Mouse (Mus musculus) limb, embryonic 10.5 days (tissue): ENCODE data around the gene Zfp467. TPM values are rescaled to one million over a fixed set of nuclear protein-coding genes. Genes with fewer than 3 reads are reported as not detected.

ENCODE experiments used
- DNase-seq: peaks from one replicate; pipeline ENCODE4 v3.0.0-alpha.2; 2017; ENCODE audit warnings: low spot score
- H3K27ac ChIP-seq: fragments of 300-500 bp; sonication (generic); 2 replicates; pipeline ENCODE4 v1.5.1; 2016; ENCODE audit warnings: mild to moderate bottlenecking
- H3K27me3 ChIP-seq: fragments of 300-500 bp; sonication (generic); 2 replicates; pipeline ENCODE4 v1.6.1; 2016; ENCODE audit warnings: low read depth, mild to moderate bottlenecking; ENCODE audit not compliant: poor library complexity, severe bottlenecking
- H3K36me3 ChIP-seq: fragments of 300-500 bp; sonication (generic); 2 replicates; pipeline ENCODE4 v1.6.1; 2016; ENCODE audit warnings: mild to moderate bottlenecking, moderate library complexity
- H3K4me1 ChIP-seq: fragments of 300-500 bp; sonication (generic); 2 replicates; pipeline ENCODE4 v1.6.1; 2016
- H3K4me3 ChIP-seq: fragments of 300-500 bp; sonication (generic); 2 replicates; pipeline ENCODE4 v1.5.1; 2016; ENCODE audit warnings: mild to moderate bottlenecking, moderate library complexity
- H3K9me3 ChIP-seq: fragments of 300-500 bp; sonication (generic); replicated peaks from 2 replicates; pipeline ENCODE4 v1.6.1; 2016; ENCODE audit warnings: mild to moderate bottlenecking
- WGBS: fragments of 180-500 bp; shearing (Covaris S2); methylation state at CpG from one replicate; pipeline ENCODE4 v1.1.7; 2016; 5-methylcytosine and 5-hydroxymethylcytosine counted together
- microRNA-seq: library from miRNA; unstranded; fragments of <30 nt; microRNA quantifications from one replicate; pipeline ENCODE4, GENCODE M21; 2017
- polyA plus RNA-seq: library from polyadenylated mRNA; unstranded; fragments of >200 nt; fragmentation: Nextera tagmentation; extraction: Ambion mirVana; gene quantifications from 2 replicates; pipeline ENCODE4 v1.2.1, GENCODE M21; 2016

The Zfp467 gene
- polyA plus RNA-seq, 1 experiment from 2014 or later, result 19.6 TPM

- H3K9me3 ChIP-seq, result no peaks in the 10 kb centered on the region
- peak within 1 kb of the TSS; percentile 93 for H3K27ac ChIP-seq
- H3K27me3 ChIP-seq, result no peaks in the 10 kb centered on the region
- H3K4me1 ChIP-seq, result peaks cover 22% of the 10 kb centered on the region
- WGBS, result 2% methylated on average over 65 of the region's 65 CpGs
- peak; percentile 92 for DNase-seq
- H3K36me3 ChIP-seq, result peaks cover 11% of the 10 kb centered on the region; the same call in 1 of the 2 replicates
- peak within 1 kb of the TSS; percentile 75 for H3K4me3 ChIP-seq
These were observed 50.3 kb downstream of the Zfp467 start, which contains the start of gene Krba1 for GRCm38 (mm10) chr6:48395105-48396007. Gene Krba1 (plus strand): TSS chr6:48395586.

- Histone ChIP-seq H3K36me3 (peaks cover 8% of the 10 kb centered on the region; the same call in 1 of the 2 replicates), H3K27ac (no peak overlapping the region), H3K4me3 (no peak overlapping the region), H3K27me3 (no peaks in the 10 kb centered on the region), H3K9me3 (no peaks in the 10 kb centered on the region), H3K4me1 (peaks cover 22% of the 10 kb centered on the region)
- DNase-seq, result no peak
These were observed 51.8 kb downstream of the Zfp467 start for GRCm38 (mm10) chr6:48393811-48394210.

GRCm38 (mm10) chr6:48388221-48388620 is 57.4 kb downstream of the Zfp467 start:
- WGBS, result 70% methylated on average over 3 of the region's 3 CpGs
- DNase-seq, result peak; percentile 6

More at GRCm38 (mm10) chr6:48388221-48388620, 57.4 kb downstream of the Zfp467 start:
- Histone ChIP-seq H3K4me3 (no peak overlapping the region), H3K4me1 (no peaks in the 10 kb centered on the region), H3K27me3 (no peaks in the 10 kb centered on the region), H3K9me3 (no peaks in the 10 kb centered on the region), H3K27ac (no peak overlapping the region), H3K36me3 (no peaks in the 10 kb centered on the region)

Small RNA genes lying within 50 kb of the gene (microRNA-seq; reads per million reads assigned to microRNA genes)
- not detected for gene Gm24325

Other genes starting within 250 kb of the Zfp467 start
- gene Krba1, start 50.2 kb downstream of the Zfp467 start, polyA plus RNA-seq, result 28.3 and 33.4 TPM in 2 replicates
- 0.20 and 0.45 TPM in 2 replicates for gene Sspo, start 2.4 kb upstream of the Zfp467 start, polyA plus RNA-seq
- gene Atp6v0e2, start 91.8 kb upstream of the Zfp467 start, polyA plus RNA-seq, result 4.6 and 4.8 TPM in 2 replicates
- 13.1 and 17.2 TPM in 2 replicates for gene Lrrc61, start 109.0 kb upstream of the Zfp467 start, polyA plus RNA-seq
- 6.1 and 7.3 TPM in 2 replicates for gene Rarres2, start 127.0 kb upstream of the Zfp467 start, polyA plus RNA-seq
- not detected in 2 replicates for gene Gm45021, start 143.8 kb upstream of the Zfp467 start, polyA plus RNA-seq
- gene Repin1, start 148.1 kb upstream of the Zfp467 start, polyA plus RNA-seq, result 53.1 and 57.3 TPM in 2 replicates
- gene Gm44965, start 148.1 kb upstream of the Zfp467 start, polyA plus RNA-seq, result not detected in 2 replicates
- 7.7 and 10.6 TPM in 2 replicates for gene Zfp775, start 156.2 kb upstream of the Zfp467 start, polyA plus RNA-seq
- gene AI854703, start 180.9 kb upstream of the Zfp467 start, polyA plus RNA-seq, result 1.1 and 1.3 TPM in 2 replicates
- 0.35 TPM in 2 replicates for gene Gimap8, start 201.4 kb upstream of the Zfp467 start, polyA plus RNA-seq
- 3.9 and 4.1 TPM in 2 replicates for gene Gimap9, start 230.3 kb upstream of the Zfp467 start, polyA plus RNA-seq
- gene Gimap4, start 238.7 kb upstream of the Zfp467 start, polyA plus RNA-seq, result 9.6 and 10.1 TPM in 2 replicates